Mouse (Mus musculus): ENCODE data around the gene Kcnq2.

Kcnq2 gene

DNA sequence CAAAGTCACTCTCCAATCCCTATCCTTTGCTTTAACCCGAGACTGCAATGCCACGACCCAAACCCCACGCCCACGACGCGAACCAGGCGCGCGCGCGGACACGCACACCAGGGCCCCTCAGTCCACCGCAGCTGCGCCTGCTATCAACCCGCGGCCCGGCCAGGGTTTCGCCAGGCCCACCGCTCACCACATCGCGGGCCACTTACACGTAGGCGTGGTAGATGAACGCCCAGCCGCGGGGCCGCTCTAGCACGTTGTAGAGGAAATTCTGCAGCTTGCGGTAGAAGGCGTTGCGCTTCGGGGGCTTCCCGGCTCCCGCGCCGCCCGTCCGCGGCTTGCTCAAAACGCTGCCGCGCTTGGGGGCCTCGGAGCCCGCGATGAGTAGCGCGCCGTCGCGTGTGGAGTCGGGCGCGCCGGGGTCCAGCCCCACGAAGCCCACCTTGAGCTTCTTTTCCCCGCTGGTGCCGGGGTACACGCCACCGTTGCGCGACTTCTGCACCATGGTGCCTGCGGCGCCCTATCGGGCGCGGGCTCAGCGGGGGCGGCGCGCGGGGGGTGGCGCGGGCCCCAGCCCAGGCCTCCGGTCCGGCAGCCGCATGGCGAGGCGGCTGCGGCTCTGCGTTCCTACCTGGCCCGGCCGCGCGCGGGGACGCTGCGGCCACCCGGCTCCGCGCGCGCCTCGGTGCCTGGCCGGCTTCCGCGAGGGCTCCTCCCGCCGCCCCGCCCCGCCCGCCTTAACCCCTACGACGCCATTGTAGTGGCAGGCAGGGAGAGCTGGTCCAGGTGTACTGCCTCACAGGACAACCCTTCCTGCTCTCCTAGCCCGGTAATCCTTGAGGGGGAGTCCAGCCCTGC is at the start of gene Kcnq2:
Gene Kcnq2, minus strand, starts transcription at position 710 of the 855 bp plus-strand sequence.
- peak; percentile 73 to 75 for DNase-seq

DNA sequence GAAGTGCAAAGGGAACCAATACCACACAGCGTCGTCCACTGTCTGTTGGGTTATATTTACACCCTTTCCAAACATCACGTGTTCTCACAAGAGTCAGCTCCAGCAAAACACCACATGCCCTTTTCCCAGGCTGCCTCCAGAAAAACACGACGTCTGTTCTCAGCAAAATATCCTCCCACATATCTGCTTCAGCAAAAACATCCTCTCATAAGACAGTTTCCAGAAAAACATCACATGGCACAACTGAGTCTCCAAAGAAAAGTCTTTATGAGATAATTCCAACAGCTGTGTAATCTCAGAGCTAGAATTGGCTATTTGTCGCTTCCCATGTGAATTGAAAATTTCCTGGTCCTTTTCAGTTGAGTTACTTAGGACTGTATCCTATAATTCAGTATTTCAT is 45.8 kb upstream of the Kcnq2 start:
- DNase-seq = no peak

DNA sequence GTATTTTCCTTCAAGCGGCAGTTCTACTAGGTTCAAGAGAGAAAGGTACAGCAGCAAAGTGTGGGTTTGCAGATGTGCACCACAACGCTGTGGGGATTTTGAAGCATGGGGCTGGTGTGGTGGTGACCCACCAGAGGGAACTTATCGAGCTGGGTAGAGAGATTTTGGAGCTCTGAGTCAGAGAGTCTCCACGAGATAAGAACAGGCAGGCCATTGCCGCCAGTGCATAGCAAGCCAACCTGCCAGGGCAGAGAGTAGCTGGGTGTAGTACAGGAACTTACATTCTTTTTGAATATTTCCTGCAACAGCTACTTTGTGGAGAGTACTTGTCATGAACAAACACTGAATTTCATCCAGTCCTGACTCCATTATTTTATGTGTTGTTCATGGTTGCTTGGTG is 43.4 kb upstream of the Kcnq2 start:
- no peak for DNase-seq

DNA sequence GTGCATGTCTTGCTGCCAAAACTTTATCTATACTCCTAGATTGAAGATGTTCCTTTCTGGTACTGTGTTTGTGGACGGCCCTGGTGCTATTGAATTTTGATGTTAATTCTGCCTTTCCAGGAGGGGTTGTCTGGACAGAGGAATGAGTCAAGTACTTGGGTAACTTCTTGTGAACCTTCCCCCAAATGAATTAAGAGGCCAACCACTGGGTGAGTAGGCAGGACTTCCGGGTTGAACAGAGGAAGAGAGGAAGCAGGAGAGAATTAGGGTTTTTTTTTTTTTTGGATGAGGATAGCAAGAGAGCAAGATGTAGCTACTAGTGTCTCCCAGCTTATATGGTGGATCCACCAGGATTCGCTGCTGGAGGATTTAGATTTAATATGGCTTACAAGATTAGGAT is 42.9 kb upstream of the Kcnq2 start:
- DNase-seq = no peak

DNA sequence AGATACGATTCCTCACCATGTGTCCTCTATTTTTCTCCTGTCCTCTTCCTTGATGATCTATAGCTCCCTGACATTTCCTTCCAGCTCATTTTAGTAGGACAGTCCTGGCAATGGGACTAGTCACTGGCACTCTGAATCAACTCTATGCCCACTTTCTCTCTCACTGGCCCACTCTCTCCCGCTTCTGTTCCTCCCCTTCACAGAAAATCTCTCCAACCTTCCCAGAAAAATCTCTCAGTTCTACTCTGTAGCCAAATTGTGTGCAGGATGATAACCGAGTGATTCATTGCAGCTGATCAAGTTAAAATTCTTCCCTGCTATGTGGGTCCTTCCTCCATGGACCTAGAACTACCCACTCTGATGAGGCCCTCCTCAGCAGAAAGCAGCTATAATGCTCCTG is 39.5 kb upstream of the Kcnq2 start:
- DNase-seq = no peak

DNA sequence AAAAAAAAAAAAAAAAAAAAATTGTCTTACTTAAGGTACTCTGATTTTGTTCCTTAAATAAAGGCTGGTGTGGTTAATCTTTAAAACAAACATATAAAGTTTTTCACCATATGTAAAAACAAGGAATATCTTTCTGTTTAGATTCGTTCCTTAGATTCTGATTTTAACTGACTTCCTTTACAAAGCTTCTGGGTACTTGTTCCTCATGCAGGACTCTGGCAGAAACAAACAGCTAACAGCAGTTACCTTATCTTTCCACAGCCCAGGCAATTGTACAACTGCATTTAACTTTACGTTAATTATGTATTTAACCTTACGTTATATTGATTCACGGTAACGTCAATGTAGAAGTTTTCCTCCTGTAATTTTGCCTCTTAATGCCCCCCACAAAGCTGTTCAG is 31.4 kb upstream of the Kcnq2 start:
- no peak for DNase-seq

DNA sequence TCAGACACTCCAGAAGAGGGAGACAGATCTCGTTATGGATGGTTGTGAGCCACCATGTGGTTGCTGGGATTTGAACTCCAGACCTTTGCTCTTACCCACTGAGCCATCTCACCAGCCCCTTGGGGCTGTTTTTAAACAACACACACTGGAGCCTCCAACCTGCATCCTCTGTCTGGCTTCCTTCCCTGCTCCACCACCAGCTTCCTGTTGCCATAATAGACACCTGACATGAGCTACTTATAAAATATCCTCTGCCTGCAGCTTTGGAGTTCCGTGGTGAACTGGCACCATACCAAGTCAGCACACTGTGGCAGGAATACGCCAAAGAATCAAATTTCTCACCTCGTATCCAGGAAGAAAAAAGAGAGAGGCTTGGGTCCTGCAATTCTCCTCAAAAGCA is 25.7 kb upstream of the Kcnq2 start:
- DNase-seq = peak; percentile 15 to 21

DNA sequence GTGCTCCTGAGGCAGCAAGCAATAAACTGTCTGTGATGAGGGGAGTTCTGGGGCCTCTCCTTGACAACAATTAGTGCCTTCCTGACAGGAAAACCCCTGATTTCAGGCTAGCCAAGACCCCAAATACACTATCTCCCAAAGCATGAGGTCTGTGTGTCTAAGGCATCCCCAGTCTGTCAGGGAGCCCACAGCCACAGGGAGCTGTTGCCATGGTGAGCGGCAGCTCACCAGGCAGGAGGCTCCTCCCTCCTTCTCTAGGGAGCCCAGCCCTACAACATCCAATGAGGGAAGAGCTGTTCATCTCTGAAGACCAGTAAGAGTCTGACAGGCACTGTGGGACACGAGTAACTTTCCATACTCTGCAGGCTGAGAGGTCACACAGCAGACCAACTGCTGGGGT is 24.7 kb upstream of the Kcnq2 start:
- peak; percentile 26 to 52 for DNase-seq

DNA sequence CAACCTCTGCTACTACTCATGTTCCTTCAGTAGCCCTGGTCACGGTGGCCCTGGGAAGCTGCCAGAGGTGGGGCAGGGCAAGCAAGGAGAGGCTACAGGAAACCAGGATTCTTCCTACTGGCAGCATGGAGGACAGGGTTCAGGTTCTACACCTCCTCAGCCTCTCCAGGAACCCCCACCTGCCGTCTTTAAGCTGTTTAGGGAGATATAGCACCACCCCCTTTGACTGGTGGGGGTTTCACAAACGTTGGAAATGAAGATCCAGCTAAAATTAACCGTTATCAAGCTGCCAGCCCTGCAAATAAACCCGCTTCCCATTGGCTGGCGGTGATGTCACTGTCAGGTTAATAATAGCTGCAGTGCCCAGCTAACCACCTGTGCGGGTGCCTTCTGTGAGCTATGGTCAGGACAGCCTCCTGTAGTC is 24.0 kb upstream of the Kcnq2 start:
- DNase-seq = peak; percentile 55 to 68

DNA sequence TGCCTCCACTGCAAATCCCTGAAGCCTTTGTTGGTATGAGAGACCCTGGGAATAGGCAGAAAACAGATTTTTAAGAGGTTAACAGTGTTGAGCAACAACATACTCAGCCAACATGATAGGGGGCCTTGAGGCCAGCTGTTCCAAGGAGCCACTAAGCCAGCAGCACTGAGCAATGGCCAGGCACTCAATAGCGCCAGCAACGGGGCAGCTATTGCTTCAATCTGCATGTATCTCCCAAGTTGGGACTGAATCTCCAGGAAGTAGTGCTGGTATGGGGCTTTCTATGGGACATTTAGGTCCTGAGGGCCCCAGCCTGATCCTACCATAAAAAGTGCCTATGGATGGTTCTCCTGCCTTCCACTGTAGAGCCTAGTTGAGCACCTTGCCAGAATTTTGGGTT is 23.4 kb upstream of the Kcnq2 start:
- peak in 1 of 2 experiments; percentile 17 for DNase-seq

DNA sequence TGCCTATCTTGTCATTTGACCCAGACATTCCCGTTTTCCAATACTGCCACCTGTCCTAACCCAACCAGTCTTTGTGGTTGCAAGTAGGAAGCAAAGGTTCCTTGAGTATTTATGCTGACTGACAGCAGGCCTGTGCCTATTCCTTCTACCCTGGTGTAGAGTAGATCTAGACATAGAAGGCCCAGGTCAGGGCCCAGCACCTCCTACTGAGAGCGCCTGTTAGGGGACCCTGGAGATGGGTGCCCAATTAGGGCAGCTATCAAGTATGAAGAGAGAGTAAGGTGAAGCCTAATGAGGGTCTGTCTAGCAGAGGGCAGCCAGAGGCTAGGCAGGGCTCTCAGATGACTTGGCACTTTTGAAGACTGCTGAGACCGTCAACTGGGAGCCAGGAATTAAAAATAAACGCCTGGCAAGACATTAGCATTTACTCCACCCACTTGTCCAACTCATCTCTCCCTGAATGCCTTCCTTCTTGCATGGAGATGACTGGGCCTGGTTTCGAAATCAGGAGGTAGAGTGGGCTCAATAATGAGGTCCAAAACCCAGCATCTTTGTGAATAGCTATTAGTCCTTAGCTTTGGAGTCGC is 22.7 kb upstream of the Kcnq2 start:
- DNase-seq = peak; percentile 15 to 16

DNA sequence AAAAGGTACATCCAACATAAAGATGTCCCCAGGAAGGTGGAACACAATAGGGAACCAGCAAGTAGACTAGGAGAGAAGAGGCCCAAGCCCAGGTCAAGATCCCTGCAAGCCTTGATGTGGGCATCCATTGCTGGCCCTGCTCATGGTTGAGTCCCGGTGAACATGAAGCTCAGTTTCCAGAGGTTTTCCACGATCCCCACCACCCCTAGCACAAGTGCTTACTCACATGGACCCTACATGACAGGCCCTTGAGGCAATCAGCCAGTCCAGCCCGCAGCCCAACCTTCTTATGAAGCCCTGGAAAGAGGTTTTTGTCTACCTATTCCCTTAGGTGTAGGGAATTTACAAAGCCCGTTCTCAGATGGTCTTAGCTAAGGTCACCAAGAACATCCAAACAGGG is 22.1 kb upstream of the Kcnq2 start:
- peak in 1 of 2 experiments; percentile 24 for DNase-seq

DNA sequence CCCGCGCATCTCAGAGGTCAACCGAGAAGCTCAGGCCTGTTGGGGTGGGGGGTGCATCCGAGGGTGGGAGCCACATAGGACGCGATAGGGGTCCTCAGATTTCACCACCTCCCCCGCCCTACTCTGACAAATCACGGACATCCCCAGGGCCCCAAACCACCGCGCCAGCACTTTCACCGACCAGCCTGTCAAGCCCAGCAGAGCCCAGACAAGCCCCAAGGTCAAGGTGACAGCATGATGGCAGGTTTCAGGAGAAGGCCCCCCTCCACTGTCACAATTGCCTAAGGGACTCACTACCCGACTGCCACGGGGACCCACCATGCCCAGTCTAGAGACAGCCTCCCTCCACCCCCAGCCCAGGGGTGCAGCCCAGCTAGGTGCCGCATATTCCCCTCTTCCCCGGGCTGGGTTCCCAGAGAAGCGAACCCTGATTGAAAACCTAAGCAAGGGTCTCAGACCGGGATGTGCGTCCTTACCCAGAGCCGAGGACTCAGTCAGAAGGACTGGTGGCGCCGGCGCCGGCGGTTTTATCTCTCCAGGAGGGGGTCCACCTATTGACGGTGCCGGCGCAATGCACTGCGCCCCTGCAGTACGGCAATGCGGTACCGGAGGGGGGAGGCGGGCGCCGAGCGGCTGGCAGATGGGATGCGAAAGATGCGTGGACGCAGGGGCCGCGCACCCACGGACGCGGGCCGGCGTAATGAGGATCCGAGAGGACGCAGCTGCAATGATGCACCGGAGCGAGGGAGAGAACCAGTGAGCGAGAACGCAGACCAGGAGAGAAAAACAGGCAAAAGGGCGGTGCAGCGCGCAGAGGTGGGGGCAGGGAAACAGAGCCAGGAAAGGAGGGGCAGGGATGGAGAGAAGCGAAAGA is 21.4 kb upstream of the Kcnq2 start, which contains the start of gene Eef1a2:
Gene Eef1a2, minus strand, starts transcription at position 767 of the 874 bp plus-strand sequence.
- peak; percentile 88 to 90 for DNase-seq

DNA sequence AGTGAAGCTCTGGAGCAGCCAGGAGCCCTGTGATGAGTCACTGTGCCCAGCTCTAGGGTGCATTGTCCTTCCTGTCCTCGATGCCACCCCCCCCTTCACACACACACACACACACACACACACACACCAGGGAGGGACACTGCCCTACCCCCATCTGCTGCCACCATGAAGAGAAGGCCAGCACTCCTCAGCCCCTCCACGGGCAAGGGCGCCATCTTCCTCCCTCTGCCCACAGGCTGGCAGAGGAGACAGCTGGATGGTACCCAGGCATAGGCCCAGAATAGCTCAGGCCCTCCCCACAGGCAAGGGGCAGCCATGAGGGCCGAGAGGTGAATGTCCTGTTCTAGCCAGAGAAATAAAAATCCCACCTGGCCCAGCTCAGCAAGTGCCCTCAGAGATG is 20.7 kb upstream of the Kcnq2 start:
- peak; percentile 78 to 79 for DNase-seq

DNA sequence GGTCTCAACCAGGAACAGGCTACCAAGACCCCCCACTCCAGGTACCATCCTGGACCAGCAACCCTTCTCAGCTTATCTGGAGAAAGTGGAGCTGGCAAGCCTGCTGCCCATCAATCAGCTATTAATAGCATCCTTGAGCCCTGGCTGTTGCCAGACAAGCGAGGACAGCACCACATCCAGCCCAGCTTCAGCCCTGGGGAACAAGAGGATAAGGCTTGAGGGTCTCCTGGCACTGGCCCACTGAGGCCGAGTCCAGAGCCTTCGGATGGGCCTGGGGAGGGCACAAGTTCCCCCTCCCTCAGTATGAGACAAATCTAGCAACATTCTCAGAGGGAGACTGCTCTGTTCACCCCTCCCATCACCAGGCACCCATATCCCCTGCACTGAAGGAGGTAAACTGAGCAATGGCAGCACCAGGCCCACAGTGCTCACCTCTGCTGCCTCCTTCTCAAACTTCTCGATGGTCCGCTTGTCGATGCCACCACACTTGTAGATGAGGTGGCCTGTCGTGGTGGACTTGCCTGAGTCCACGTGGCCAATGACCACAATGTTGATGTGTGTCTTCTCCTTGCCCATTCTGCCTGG is 19.8 kb upstream of the Kcnq2 start:
- peak; percentile 26 to 35 for DNase-seq

DNA sequence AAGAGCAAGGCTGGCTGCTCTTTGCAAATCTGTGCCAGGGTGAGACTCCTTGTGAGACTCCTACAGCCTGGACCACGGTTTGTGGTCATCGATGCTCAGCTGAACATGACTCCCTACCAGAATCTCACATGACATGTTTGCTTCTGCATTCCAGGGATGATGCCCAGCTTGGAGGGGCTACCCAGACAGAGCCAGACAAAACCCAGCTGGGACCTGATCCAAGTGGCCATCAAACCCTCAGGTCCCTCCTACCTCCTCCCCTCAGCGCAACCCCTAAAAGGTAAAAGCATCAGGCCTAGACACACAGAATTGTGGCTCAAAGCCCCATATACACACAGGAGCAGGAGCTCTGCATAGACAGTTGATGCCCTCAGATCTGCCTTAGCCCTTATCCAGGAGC is 19.3 kb upstream of the Kcnq2 start:
- DNase-seq = peak; percentile 28 to 34

DNA sequence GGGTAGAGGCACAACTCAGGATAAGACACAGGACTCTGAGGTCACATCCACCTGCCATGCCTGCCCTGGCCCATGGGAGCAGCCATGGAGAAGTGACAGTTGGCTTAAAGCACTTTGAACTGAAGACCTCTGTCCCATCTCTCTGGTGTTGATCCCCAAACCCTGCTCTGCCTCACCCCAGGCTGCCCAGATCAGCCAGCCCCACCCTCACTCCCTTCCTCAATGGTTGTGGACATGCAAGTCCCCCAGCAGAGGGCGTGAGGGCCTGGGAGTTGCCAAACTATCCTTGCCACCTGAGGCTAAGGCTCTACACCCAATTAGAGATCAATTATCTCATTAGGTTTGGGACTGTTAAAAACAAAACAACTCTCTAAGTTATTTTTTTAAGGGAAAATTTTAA is 18.7 kb upstream of the Kcnq2 start:
- peak; percentile 73 to 81 for DNase-seq

DNA sequence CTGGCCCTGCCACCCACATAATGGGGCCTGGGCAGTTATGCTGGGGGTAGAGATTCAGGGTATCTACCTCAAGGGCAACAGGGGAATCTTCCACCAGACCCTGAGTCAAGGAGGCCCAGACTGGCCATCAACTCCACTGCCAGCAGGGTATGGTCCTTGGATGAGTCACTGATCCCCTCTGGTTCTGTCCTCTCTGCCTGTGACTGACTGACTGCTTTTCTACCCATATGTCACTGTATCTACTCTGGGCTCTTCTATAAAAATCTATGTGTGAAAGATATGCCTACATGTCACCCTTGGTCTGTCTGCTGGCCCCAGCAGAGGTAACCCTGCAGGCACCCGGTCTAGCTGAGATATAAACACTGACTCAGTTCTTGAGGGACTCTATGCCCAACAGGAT is 18.0 kb upstream of the Kcnq2 start:
- DNase-seq = no peak

DNA sequence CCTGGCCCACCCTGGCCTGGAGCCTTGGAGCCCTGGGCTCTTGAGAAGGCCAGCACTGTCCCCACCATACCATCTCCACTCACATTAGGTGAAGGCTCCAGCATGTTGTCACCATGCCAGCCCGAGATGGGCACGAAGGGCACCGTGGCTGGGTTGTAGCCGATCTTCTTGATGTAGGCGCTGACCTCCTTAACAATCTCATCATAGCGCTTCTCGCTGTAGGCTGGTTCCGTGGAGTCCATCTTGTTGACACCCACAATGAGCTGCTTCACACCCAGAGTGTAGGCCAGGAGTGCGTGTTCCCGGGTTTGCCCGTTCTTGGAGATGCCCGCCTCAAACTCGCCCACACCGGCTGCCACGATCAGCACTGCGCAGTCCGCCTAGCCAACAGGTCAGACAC is 17.6 kb upstream of the Kcnq2 start:
- DNase-seq = peak in 1 of 2 experiments; percentile 21

DNA sequence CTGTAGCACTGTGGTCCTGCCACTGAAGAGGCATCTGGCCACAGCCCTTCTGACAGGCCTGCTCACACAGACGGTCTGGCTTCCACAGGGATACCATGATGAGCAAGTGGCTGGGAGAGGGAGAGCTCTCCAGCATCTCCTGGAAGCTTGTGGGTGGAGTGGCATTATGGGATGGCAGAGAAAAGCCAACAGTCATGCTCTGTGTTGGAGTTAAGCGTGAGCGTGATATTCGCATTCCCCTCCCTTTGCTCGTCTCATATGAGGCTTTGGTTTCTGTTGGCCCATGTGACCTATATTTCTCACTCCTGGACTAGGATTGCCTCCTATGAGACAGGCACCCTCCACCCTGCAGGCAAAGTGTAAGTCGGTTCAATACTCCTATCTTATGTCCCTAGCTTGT is 15.2 kb upstream of the Kcnq2 start:
- DNase-seq = no peak

DNA sequence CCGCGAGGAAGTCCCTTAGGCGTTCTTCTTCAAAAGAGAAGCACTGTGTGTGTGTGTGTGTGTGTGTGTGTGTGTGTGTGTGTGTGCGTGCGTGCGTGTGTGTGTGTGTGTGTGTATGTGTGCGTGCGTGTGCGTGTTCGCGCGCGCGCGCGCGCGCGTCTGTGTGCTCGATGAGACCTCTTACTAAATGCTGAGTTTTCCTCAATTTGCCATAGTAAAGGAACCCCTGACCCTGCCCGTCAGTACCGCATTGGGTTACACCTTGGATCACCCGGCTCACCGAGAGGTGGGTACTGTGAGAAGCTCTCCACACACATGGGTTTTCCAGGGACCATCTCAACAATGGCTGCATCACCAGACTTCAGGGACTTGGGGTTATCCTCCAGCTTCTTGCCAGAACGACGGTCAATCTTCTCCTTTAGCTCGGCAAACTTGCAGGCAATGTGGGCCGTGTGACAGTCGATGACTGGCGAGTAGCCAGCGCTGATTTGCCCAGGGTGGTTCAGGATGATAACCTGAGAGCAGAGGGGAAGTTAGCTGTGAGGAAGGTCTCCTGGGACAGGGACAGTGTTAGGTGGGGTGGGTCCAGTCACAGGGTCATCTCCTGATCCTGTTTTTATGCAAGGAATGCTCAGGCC is 13.3 kb upstream of the Kcnq2 start:
- peak in 1 of 2 experiments; percentile 59 for DNase-seq

DNA sequence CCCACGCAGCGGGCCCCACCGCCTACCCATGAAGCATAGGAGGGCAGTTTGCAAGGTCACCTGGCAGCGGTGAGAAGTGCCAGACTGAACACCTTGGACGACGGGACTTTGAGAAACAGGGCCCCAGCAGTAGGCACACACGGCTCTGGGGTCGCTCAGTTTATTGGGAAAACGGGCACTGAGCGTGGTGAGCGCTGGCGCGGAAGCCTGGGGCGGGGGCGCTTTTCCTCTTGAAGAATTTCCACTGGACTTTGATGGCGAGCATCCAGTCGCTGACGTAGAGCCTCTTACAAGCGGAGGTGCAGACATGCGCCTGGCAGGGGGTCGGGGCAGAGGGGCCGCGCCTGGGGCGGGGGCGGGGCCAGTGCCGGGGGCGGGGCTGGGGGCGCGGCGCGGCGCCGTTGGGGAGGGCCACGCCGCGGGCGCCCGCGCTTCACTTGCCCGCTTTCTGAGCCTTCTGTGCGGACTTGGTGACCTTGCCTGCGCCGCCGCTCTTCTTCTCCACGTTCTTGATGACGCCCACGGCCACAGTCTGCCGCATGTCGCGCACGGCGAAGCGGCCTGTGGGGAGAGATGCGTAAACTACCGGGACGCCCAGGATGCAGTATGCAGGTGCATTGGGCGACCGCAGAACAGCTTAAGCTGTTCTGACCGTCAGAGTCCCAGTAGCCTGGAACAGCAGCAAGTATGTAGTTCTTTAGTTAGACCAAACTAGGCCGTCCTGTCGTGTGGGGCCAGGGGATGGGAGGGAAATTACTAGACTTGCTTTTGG is 12.6 kb upstream of the Kcnq2 start:
- DNase-seq = peak; percentile 77 to 81

All from cerebellum, postnatal 10 days (tissue).